Mouse (Mus musculus) heart, postnatal 0 days (tissue): Measurements from ENCODE around the gene Ccdc6.

Experiments
- CTCF ChIP-seq: IDR thresholded peaks from 2 replicates; pipeline ENCODE4 v1.5.1; 2016; ENCODE audit warnings: antibody characterized with exemption, control low read depth, low read depth
- EP300 ChIP-seq: IDR thresholded peaks from 2 replicates; pipeline ENCODE4 v1.6.1; 2016; ENCODE audit warnings: antibody characterized with exemption, low read depth

- TF ChIP-seq CTCF: no peak
- TF ChIP-seq EP300: no peak
Observed at GRCm38 (mm10) chr10:70097911-70098569, 1.1 kb downstream of the Ccdc6 start.
